Mouse (Mus musculus): ENCODE results near the gene Gm13090. TPM values are rescaled to one million over a fixed set of nuclear protein-coding genes. Genes with fewer than 3 reads are reported as not detected.
A peak's percentile ranks its signal among the peaks of the same experiment; 100 is the strongest.

Gene Gm13090
- total and polyA plus RNA-seq, 2 experiments from 2014 or later, result not detected

DNA sequence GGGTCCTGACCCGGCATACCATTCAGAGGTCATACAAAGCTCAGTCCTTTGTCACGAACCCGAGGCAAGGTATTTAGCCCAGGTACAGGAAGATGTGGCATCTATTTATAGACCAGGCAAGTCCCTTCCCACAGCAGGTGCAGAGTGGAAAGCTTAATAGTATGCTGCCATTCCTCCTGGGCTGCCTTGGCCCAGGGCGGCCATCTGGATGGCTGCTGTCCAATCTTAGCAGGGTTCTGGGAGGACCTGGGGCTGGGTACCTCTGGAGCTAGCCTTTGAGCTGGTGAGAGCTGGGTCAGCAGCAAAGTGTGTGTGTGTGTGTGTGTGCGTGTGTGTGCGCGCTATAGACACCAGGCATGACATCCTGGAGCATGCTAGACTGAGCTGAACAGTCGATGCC is 46.1 kb downstream of the Gm13090 start:
- Histone ChIP-seq H3K9me3 (ENCODE audit: low read length) (no peaks in the 10 kb centered on the region), H3K36me3 (ENCODE audit: insufficient read depth, low read length) (no peaks in the 10 kb centered on the region), H3K4me3 (ENCODE audit: low read depth, low read length) (no peak overlapping the region), H3K27me3 (ENCODE audit: insufficient read depth, low read length) (no peaks in the 10 kb centered on the region), H3K9ac (replicated peaks; ENCODE audit: low read length, poor library complexity, severe bottlenecking) (no peak overlapping the region), H3K27ac (ENCODE audit: low read depth, low read length) (no peak overlapping the region), H3K4me1 (ENCODE audit: insufficient read depth, low read length) (peaks cover 24% of the 10 kb centered on the region), H3K4me2 (ENCODE audit: low read depth, low read length, poor library complexity, severe bottlenecking) (no peak overlapping the region)
- ATAC-seq (ENCODE audit: low FRiP score), result no peak
- 88% methylated on average over 8 of the region's 8 CpGs for WGBS
- DNase-seq (ENCODE audit: low spot score), result no peak
- no peak for TF ChIP-seq CTCF (IDR thresholded peaks at IDR 0.05)

DNA sequence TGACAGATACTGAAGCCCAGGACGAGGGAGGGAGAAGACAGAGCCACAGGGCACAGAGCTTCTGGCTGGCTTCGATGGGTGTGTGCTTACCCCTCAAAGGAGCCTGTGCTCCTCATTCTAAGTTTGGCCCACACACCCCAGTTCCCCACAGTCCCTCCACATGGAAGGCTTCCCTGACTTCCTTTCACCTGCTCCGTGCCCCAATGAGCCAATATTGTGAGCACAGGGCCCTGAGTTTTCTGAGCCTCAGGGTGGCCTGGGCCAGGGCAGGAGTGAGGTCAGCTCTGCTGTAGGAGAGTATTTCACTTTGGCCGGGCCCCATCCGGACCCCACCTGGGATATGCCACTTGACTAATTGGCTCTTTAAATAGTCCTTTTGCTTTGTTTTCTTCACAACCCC is 48.3 kb downstream of the Gm13090 start:
- no peak overlapping the region for H3K9ac ChIP-seq (replicated peaks; ENCODE audit: low read length, poor library complexity, severe bottlenecking)
- peaks cover 27% of the 10 kb centered on the region for H3K4me1 ChIP-seq (ENCODE audit: insufficient read depth, low read length)
- H3K9me3 ChIP-seq (ENCODE audit: low read length), result no peaks in the 10 kb centered on the region
- TF ChIP-seq CTCF (IDR thresholded peaks at IDR 0.05), result no peak
- 63% methylated on average over 5 of the region's 5 CpGs for WGBS
- DNase-seq (ENCODE audit: low spot score) (no peak), ATAC-seq (ENCODE audit: low FRiP score) (no peak)
- peak overlapping the region; percentile 55 for H3K4me2 ChIP-seq (ENCODE audit: low read depth, low read length, poor library complexity, severe bottlenecking)
- no peak overlapping the region; the same call in 1 of the 2 replicates for H3K27ac ChIP-seq (ENCODE audit: low read depth, low read length)
- H3K4me3 ChIP-seq (ENCODE audit: low read depth, low read length), result no peak overlapping the region
- no peaks in the 10 kb centered on the region for H3K36me3 ChIP-seq (ENCODE audit: insufficient read depth, low read length)
- no peaks in the 10 kb centered on the region for H3K27me3 ChIP-seq (ENCODE audit: insufficient read depth, low read length)

DNA sequence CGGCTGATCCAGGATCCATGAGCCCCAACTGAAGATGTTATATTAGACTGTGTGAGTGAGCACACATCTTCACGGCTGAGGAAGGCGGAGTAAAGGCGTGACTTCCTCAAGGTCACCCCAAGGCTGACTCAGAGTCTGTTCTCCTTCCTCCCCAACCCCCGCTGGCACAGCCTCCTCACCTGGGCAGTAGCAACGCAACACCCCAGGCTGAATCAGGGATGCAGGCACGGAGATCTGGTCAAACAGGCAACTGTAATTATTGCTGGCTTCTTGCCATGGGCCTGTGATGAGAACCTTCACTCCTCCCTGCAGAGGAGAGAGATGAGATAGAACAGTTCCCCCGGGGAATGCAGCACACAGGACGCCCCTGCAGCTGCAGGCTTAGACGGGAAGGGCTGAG is 48.8 kb downstream of the Gm13090 start:
- Histone ChIP-seq H3K27ac (ENCODE audit: low read depth, low read length) (peak overlapping the region; percentile 38), H3K9ac (replicated peaks; ENCODE audit: low read length, poor library complexity, severe bottlenecking) (peak overlapping the region; percentile 44; the same call in 1 of the 2 replicates), H3K4me3 (ENCODE audit: low read depth, low read length) (no peak overlapping the region), H3K4me1 (ENCODE audit: insufficient read depth, low read length) (peaks cover 27% of the 10 kb centered on the region), H3K9me3 (ENCODE audit: low read length) (no peaks in the 10 kb centered on the region), H3K27me3 (ENCODE audit: insufficient read depth, low read length) (no peaks in the 10 kb centered on the region), H3K36me3 (ENCODE audit: insufficient read depth, low read length) (no peaks in the 10 kb centered on the region), H3K4me2 (ENCODE audit: low read depth, low read length, poor library complexity, severe bottlenecking) (peak overlapping the region; percentile 55)
- no peak for TF ChIP-seq CTCF (IDR thresholded peaks at IDR 0.05)
- WGBS, result 30% methylated on average over 9 of the region's 10 CpGs
- DNase-seq (ENCODE audit: low spot score) (peak; percentile 27), ATAC-seq (ENCODE audit: low FRiP score) (no peak)

DNA sequence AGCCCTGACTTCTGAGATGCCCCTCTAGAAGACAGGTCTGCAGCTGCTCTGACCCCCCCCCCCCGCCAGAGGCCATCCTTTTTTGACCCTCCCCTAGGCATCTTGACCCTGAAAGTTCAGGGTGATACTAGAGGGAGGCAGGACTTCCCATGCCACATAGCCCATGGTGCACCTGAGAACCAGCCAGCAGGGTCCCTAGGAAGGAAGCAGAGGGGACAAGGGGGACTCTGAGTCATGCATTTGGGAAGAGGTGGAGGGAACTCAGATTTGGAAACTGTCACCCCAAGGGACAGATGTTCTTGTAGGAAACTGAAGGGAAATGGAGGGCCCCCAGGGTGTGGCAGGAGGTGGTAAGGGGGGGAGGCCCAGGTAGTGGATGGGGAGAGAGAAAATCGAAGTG is 49.2 kb downstream of the Gm13090 start:
- no peak for DNase-seq (ENCODE audit: low spot score)
- H3K4me2 ChIP-seq (ENCODE audit: low read depth, low read length, poor library complexity, severe bottlenecking), result peak overlapping the region; percentile 55
- H3K9me3 ChIP-seq (ENCODE audit: low read length), result no peaks in the 10 kb centered on the region
- H3K4me1 ChIP-seq (ENCODE audit: insufficient read depth, low read length), result peaks cover 27% of the 10 kb centered on the region
- no peak for ATAC-seq (ENCODE audit: low FRiP score)
- no peaks in the 10 kb centered on the region for H3K36me3 ChIP-seq (ENCODE audit: insufficient read depth, low read length)
- peak overlapping the region; percentile 95 for H3K27ac ChIP-seq (ENCODE audit: low read depth, low read length)
- no peak for TF ChIP-seq CTCF (IDR thresholded peaks at IDR 0.05)
- H3K27me3 ChIP-seq (ENCODE audit: insufficient read depth, low read length), result no peaks in the 10 kb centered on the region
- 10% methylated on average over 2 of the region's 2 CpGs for WGBS
- no peak overlapping the region for H3K4me3 ChIP-seq (ENCODE audit: low read depth, low read length)
- peak overlapping the region; percentile 44; the same call in 1 of the 2 replicates for H3K9ac ChIP-seq (replicated peaks; ENCODE audit: low read length, poor library complexity, severe bottlenecking)

DNA sequence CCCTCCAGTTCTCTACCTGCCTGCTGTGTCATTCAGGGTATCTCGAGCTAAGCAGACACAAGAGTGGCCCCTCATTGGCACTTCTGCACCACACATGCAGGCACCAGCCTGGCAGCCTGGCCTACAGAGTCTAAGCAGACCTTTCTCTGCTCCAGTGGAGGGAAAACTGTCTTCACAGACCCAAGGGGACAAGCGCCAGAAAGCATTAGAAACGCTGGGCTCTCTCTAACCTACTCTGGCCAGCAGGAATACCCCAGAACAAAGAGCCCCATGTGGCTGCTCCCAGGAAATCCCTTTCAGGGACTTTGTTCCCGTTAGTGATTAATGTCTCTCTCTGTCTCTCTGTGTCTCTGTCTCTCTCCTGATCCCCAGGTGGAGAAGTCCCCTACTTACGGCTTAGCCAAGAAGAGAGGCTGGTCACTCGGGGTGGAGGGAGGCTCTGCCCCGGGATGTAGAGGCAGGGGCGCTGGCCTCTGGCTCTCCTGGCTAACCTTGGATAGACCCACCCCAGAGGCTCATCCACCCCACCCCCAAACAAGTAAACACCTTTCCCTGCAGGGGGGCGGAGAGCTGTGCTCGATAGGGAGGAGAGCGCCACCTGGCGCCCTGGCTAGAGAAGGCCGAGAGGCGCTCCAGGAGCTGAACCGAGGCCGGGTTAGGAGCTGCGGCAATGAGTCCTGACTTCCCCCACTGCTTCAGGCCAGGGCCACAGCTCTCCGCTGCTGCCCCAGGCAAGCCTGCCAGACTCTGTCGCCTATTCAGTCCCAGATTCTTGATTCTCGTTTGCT is 49.9 kb downstream of the Gm13090 start:
- Histone ChIP-seq H3K27ac (ENCODE audit: low read depth, low read length) (peak overlapping the region; percentile 95), H3K4me2 (ENCODE audit: low read depth, low read length, poor library complexity, severe bottlenecking) (peak overlapping the region; percentile 55), H3K9ac (replicated peaks; ENCODE audit: low read length, poor library complexity, severe bottlenecking) (peak overlapping the region; percentile 44; the same call in 1 of the 2 replicates), H3K4me1 (ENCODE audit: insufficient read depth, low read length) (peaks cover 27% of the 10 kb centered on the region), H3K36me3 (ENCODE audit: insufficient read depth, low read length) (peaks cover 4% of the 10 kb centered on the region), H3K4me3 (ENCODE audit: low read depth, low read length) (peak overlapping the region; percentile 22; the same call in 1 of the 2 replicates), H3K27me3 (ENCODE audit: insufficient read depth, low read length) (no peaks in the 10 kb centered on the region), H3K9me3 (ENCODE audit: low read length) (no peaks in the 10 kb centered on the region)
- peak; percentile 94 for DNase-seq (ENCODE audit: low spot score)
- peak; percentile 8; the same call in 1 of the 2 replicates for ATAC-seq (ENCODE audit: low FRiP score)
- 3% methylated on average over 19 of the region's 20 CpGs for WGBS
- TF ChIP-seq CTCF (IDR thresholded peaks at IDR 0.05), result peak; percentile 89

DNA sequence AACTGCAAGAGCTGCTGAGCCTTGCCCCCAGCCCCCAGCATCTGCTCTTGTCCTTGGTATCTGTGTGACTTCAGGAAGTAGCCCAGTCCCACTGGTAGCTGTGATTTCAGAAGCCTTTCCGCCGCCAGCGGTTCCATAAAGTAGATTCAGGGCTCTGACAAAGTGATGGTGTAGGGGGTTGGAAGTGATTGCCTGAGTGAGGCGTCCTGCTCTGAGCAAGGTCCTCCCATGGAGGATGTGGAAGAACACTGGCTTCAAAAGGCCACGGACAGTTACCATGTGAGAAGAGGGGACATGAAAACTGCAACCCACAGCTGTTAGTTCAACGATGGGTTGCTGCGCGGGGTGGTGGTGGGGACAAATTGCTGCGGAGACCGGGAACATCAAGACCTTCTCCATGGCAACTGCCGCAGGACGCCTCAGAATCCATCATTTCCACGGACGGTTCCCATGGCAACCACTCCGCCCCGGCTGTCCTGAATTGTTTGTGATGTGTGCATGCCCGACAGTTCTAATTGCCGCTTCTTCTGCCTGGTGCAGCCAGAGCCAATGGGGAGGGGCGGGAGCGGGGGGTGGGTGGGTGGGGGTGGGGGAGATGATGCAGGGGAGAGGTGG is 51.1 kb downstream of the Gm13090 start:
- peak overlapping the region; percentile 14 for H3K4me3 ChIP-seq (ENCODE audit: low read depth, low read length)
- no peaks in the 10 kb centered on the region for H3K9me3 ChIP-seq (ENCODE audit: low read length)
- H3K27ac ChIP-seq (ENCODE audit: low read depth, low read length), result peak overlapping the region; percentile 95
- 3% methylated on average over 18 of the region's 20 CpGs for WGBS
- TF ChIP-seq CTCF (IDR thresholded peaks at IDR 0.05), result no peak
- DNase-seq (ENCODE audit: low spot score) (peak; percentile 97), ATAC-seq (ENCODE audit: low FRiP score) (peak; percentile 72)
- peaks cover 27% of the 10 kb centered on the region for H3K4me1 ChIP-seq (ENCODE audit: insufficient read depth, low read length)
- H3K9ac ChIP-seq (replicated peaks; ENCODE audit: low read length, poor library complexity, severe bottlenecking), result peak overlapping the region; percentile 33; the same call in 1 of the 2 replicates
- peak overlapping the region; percentile 55 for H3K4me2 ChIP-seq (ENCODE audit: low read depth, low read length, poor library complexity, severe bottlenecking)
- peaks cover 12% of the 10 kb centered on the region for H3K36me3 ChIP-seq (ENCODE audit: insufficient read depth, low read length)
- H3K27me3 ChIP-seq (ENCODE audit: insufficient read depth, low read length), result no peaks in the 10 kb centered on the region

Other genes with a start within 250 kb of the Gm13090 start
- 33.0 and 33.9 TPM in 2 replicates for gene Errfi1, start 235.7 kb upstream of the Gm13090 start, total RNA-seq (2014; rRNA removed)
- 20.3 and 21.0 TPM in 2 replicates for gene Errfi1, start 235.7 kb upstream of the Gm13090 start, polyA plus RNA-seq (2015; fragmentation: Nextera tagmentation; extraction: Ambion mirVana)
- gene Park7, start 175.1 kb upstream of the Gm13090 start, total RNA-seq (2014; rRNA removed), result 167 and 180 TPM in 2 replicates
- 427 and 453 TPM in 2 replicates for gene Park7, start 175.1 kb upstream of the Gm13090 start, polyA plus RNA-seq (2015; fragmentation: Nextera tagmentation; extraction: Ambion mirVana)
- gene Tnfrsf9, start 175.0 kb upstream of the Gm13090 start, total RNA-seq (2014; rRNA removed), result not detected in 2 replicates
- 0.25 and 0.29 TPM in 2 replicates for gene Tnfrsf9, start 175.0 kb upstream of the Gm13090 start, polyA plus RNA-seq (2015; fragmentation: Nextera tagmentation; extraction: Ambion mirVana)
- gene Uts2, start 92.5 kb upstream of the Gm13090 start, total RNA-seq (2014; rRNA removed), result not detected in 2 replicates
- not detected in 2 replicates for gene Uts2, start 92.5 kb upstream of the Gm13090 start, polyA plus RNA-seq (2015; fragmentation: Nextera tagmentation; extraction: Ambion mirVana)
- gene Per3, start 44.9 kb upstream of the Gm13090 start, total RNA-seq (2014; rRNA removed), result 4.3 and 6.5 TPM in 2 replicates
- gene Per3, start 44.9 kb upstream of the Gm13090 start, polyA plus RNA-seq (2015; fragmentation: Nextera tagmentation; extraction: Ambion mirVana), result 4.0 and 4.5 TPM in 2 replicates
- 34.6 and 43.6 TPM in 2 replicates for gene Vamp3, start 31.6 kb upstream of the Gm13090 start, total RNA-seq (2014; rRNA removed)
- gene Vamp3, start 31.6 kb upstream of the Gm13090 start, polyA plus RNA-seq (2015; fragmentation: Nextera tagmentation; extraction: Ambion mirVana), result 42.1 and 43.5 TPM in 2 replicates